Mouse (Mus musculus): ENCODE results near the gene Olfr765. TPM values are rescaled to one million over a fixed set of nuclear protein-coding genes. Genes with fewer than 3 reads are reported as not detected.
A peak's percentile ranks its signal among the peaks of the same experiment; 100 is the strongest.
"Not testable (repeated sequence)": the region's sequence is repeated elsewhere in the genome, so short reads cannot be mapped to it uniquely, and the experiment has no call there.

Olfr765 gene
- polyA plus RNA-seq (2014; fragmentation: Nextera tagmentation; extraction: Ambion mirVana) = not detected in 2 replicates

DNA sequence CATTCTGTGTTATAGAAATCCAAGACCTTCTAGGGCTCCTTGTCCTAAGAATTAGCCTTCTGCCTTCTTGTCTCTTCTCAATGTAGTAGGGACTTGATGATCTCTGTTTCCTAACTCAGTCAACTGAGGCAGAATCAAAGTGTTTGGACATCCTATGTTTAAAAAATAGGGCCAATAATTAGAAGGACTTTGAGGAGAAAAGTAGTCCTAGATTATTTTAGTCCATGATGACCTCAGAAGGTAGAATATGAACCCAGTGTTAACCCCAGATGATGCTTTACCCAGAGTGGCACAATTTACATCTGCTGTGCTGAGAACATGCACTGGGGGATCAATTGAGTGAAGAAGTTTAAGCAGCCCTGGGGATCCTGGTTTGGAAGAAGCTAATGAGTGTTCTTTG is at the start of gene Olfr765:
TSS of gene Olfr765 (minus strand) at position 101 of the 400 bp plus-strand sequence.
- not testable (repeated sequence) for H3K36me3 ChIP-seq (ENCODE audit: control insufficient read depth, insufficient read depth, low read length); H3K9me3 ChIP-seq (ENCODE audit: control insufficient read depth, low read length); H3K4me1 ChIP-seq (ENCODE audit: control insufficient read depth, insufficient read depth, low read length); ATAC-seq (ENCODE audit: insufficient read depth, low FRiP score, low TSS enrichment); DNase-seq (ENCODE audit: low spot score); H3K9ac ChIP-seq (ENCODE audit: low read length); H3K4me3 ChIP-seq (ENCODE audit: low read depth, low read length); H3K4me2 ChIP-seq (ENCODE audit: low read depth); H3K27me3 ChIP-seq (ENCODE audit: control insufficient read depth, insufficient read depth, low read length); H3K27ac ChIP-seq (ENCODE audit: low read depth, low read length)

DNA sequence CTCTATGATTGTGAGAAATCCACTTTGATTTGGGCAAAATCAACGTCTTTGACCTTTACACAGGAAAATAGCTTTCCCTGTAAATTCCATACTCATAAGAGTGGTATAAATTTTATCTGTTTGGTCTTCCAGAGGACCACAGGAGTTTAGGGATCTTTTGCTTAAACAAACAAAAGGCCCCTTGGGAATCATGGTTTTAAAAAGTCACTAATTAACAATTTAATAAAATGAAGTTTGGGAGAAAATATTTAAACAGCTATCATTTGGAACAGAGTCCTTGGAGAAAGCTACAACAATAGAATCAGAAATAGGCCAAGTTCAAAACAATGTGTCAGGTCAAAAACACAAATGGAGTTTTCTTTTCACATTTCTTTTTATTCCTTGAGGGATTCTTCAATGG is 49.5 kb upstream of the Olfr765 start, which contains the start of gene Olfr768:
TSS of gene Olfr768 (minus strand) at position 101 of the 400 bp plus-strand sequence.
- no peaks in the 10 kb centered on the region for H3K27me3 ChIP-seq (ENCODE audit: control insufficient read depth, insufficient read depth, low read length)

DNA sequence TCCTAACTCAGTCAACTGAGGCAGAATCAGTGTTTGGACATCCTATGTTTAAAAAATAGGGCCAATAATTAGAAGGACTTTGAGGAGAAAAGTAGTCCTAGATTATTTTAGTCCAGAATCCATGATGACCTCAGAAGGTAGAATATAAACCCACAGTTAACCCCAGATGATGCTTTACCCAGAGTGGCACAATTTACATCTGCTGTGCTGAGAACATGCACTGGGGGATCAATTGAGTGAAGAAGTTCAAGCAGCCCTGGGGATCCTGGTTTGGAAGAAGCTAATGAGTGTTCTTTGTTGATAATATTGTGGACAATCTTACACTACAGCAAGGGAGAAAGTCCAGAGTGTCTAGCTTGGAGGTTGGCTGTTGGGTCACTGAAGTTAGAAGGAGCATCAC is 33.0 kb upstream of the Olfr765 start, which contains the start of gene Olfr767:
TSS of gene Olfr767 (minus strand) at position 101 of the 400 bp plus-strand sequence.
- not testable (repeated sequence) for ATAC-seq (ENCODE audit: insufficient read depth, low FRiP score, low TSS enrichment); H3K27ac ChIP-seq (ENCODE audit: low read depth, low read length); H3K9me3 ChIP-seq (ENCODE audit: control insufficient read depth, low read length); H3K4me2 ChIP-seq (ENCODE audit: low read depth); H3K4me1 ChIP-seq (ENCODE audit: control insufficient read depth, insufficient read depth, low read length); H3K9ac ChIP-seq (ENCODE audit: low read length); H3K27me3 ChIP-seq (ENCODE audit: control insufficient read depth, insufficient read depth, low read length); H3K36me3 ChIP-seq (ENCODE audit: control insufficient read depth, insufficient read depth, low read length); DNase-seq (ENCODE audit: low spot score); H3K4me3 ChIP-seq (ENCODE audit: low read depth, low read length)

More for the DNA sequence above, 49.5 kb upstream of the Olfr765 start, which contains the start of gene Olfr768:
- Histone ChIP-seq H3K4me1 (ENCODE audit: control insufficient read depth, insufficient read depth, low read length) (no peaks in the 10 kb centered on the region), H3K9me3 (ENCODE audit: control insufficient read depth, low read length) (no peaks in the 10 kb centered on the region), H3K27ac (ENCODE audit: low read depth, low read length) (no peak within 1 kb of the TSS), H3K4me2 (ENCODE audit: low read depth) (no peak within 1 kb of the TSS), H3K9ac (ENCODE audit: low read length) (no peak within 1 kb of the TSS), H3K36me3 (ENCODE audit: control insufficient read depth, insufficient read depth, low read length) (no peaks in the 10 kb centered on the region), H3K4me3 (ENCODE audit: low read depth, low read length) (no peak within 1 kb of the TSS)
- ATAC-seq (ENCODE audit: insufficient read depth, low FRiP score, low TSS enrichment) (no peak), DNase-seq (ENCODE audit: low spot score) (no peak)
- 79% methylated on average over 1 of the region's 1 CpGs for WGBS

- no peak within 1 kb of the TSS for H3K4me3 ChIP-seq (ENCODE audit: low read depth, low read length)
- no peak within 1 kb of the TSS for H3K9ac ChIP-seq (ENCODE audit: low read length)
- no peaks in the 10 kb centered on the region for H3K9me3 ChIP-seq (ENCODE audit: control insufficient read depth, low read length)
- H3K4me1 ChIP-seq (ENCODE audit: control insufficient read depth, insufficient read depth, low read length) = no peaks in the 10 kb centered on the region
- ATAC-seq (ENCODE audit: insufficient read depth, low FRiP score, low TSS enrichment) (no peak), DNase-seq (ENCODE audit: low spot score) (no peak)
- no peaks in the 10 kb centered on the region for H3K36me3 ChIP-seq (ENCODE audit: control insufficient read depth, insufficient read depth, low read length)
- H3K27me3 ChIP-seq (ENCODE audit: control insufficient read depth, insufficient read depth, low read length) = no peaks in the 10 kb centered on the region
- WGBS = 92% methylated on average over 2 of the region's 2 CpGs
- H3K4me2 ChIP-seq (ENCODE audit: low read depth) = no peak within 1 kb of the TSS
- no peak within 1 kb of the TSS for H3K27ac ChIP-seq (ENCODE audit: low read depth, low read length)
Measured at GRCm38 (mm10) chr10:129068877-129069276, 19.1 kb upstream of the Olfr765 start, which contains the start of gene Olfr766-ps1. Gene Olfr766-ps1, minus strand, starts transcription at chr10:129068977.

- Histone ChIP-seq H3K4me1 (ENCODE audit: control insufficient read depth, insufficient read depth, low read length) (no peaks in the 10 kb centered on the region), H3K4me3 (ENCODE audit: low read depth, low read length) (no peak within 1 kb of the TSS), H3K9me3 (ENCODE audit: control insufficient read depth, low read length) (no peaks in the 10 kb centered on the region), H3K27me3 (ENCODE audit: control insufficient read depth, insufficient read depth, low read length) (no peaks in the 10 kb centered on the region), H3K36me3 (ENCODE audit: control insufficient read depth, insufficient read depth, low read length) (no peaks in the 10 kb centered on the region), H3K4me2 (ENCODE audit: low read depth) (no peak within 1 kb of the TSS), H3K9ac (ENCODE audit: low read length) (no peak within 1 kb of the TSS), H3K27ac (ENCODE audit: low read depth, low read length) (no peak within 1 kb of the TSS)
- ATAC-seq (ENCODE audit: insufficient read depth, low FRiP score, low TSS enrichment) (no peak), DNase-seq (ENCODE audit: low spot score) (no peak)
- WGBS = 84% methylated on average over 3 of the region's 3 CpGs
Measured at GRCm38 (mm10) chr10:129039796-129040195, 10.0 kb downstream of the Olfr765 start, which contains the start of gene Olfr764-ps1. Gene Olfr764-ps1, minus strand, starts transcription at chr10:129039896.

DNA sequence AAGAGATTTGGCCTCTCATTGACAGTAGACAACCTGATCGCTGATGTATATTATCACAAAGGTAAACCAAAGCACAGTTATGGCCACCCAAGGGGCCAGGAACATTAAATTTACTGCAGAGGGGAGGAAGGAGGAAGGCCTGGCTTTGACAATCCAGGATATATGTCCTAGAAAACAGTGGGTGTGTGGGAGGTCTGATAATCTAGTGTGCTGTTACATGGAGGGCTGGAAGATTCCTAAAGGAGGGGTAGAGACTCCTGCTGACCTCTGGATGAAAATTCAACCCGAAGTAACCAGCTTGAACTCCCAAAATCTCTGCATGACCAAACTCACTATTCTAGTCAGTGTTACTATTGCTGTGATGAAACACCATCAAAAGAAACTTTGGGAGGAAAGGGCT is 21.5 kb downstream of the Olfr765 start:
- H3K4me1 ChIP-seq (ENCODE audit: control insufficient read depth, insufficient read depth, low read length) = no peaks in the 10 kb centered on the region
- no peak overlapping the region for H3K4me2 ChIP-seq (ENCODE audit: low read depth)
- H3K9me3 ChIP-seq (ENCODE audit: control insufficient read depth, low read length) = no peaks in the 10 kb centered on the region
- H3K4me3 ChIP-seq (ENCODE audit: low read depth, low read length) = no peak overlapping the region
- ATAC-seq (ENCODE audit: insufficient read depth, low FRiP score, low TSS enrichment) (no peak), DNase-seq (ENCODE audit: low spot score) (no peak)
- H3K9ac ChIP-seq (ENCODE audit: low read length) = no peak overlapping the region
- 81% methylated on average over 2 of the region's 2 CpGs for WGBS
- no peaks in the 10 kb centered on the region for H3K36me3 ChIP-seq (ENCODE audit: control insufficient read depth, insufficient read depth, low read length)
- H3K27ac ChIP-seq (ENCODE audit: low read depth, low read length) = no peak overlapping the region
- H3K27me3 ChIP-seq (ENCODE audit: control insufficient read depth, insufficient read depth, low read length) = no peaks in the 10 kb centered on the region

GRCm38 (mm10) chr10:129026018-129026662 is 23.7 kb downstream of the Olfr765 start:
- Histone ChIP-seq H3K27ac (ENCODE audit: low read depth, low read length) (no peak overlapping the region), H3K9ac (ENCODE audit: low read length) (no peak overlapping the region), H3K4me1 (ENCODE audit: control insufficient read depth, insufficient read depth, low read length) (no peaks in the 10 kb centered on the region), H3K9me3 (ENCODE audit: control insufficient read depth, low read length) (no peaks in the 10 kb centered on the region), H3K36me3 (ENCODE audit: control insufficient read depth, insufficient read depth, low read length) (no peaks in the 10 kb centered on the region), H3K4me3 (ENCODE audit: low read depth, low read length) (no peak overlapping the region), H3K27me3 (ENCODE audit: control insufficient read depth, insufficient read depth, low read length) (no peaks in the 10 kb centered on the region), H3K4me2 (ENCODE audit: low read depth) (no peak overlapping the region)
- ATAC-seq (ENCODE audit: insufficient read depth, low FRiP score, low TSS enrichment) (peak; percentile 67), DNase-seq (ENCODE audit: low spot score) (peak; percentile 40)
- WGBS = 67% methylated on average over 3 of the region's 3 CpGs

- no peaks in the 10 kb centered on the region for H3K36me3 ChIP-seq (ENCODE audit: control insufficient read depth, insufficient read depth, low read length)
- no peaks in the 10 kb centered on the region for H3K9me3 ChIP-seq (ENCODE audit: control insufficient read depth, low read length)
- H3K27ac ChIP-seq (ENCODE audit: low read depth, low read length) = no peak overlapping the region
- no peak for ATAC-seq (ENCODE audit: insufficient read depth, low FRiP score, low TSS enrichment)
- no peak overlapping the region for H3K4me3 ChIP-seq (ENCODE audit: low read depth, low read length)
- no peaks in the 10 kb centered on the region for H3K27me3 ChIP-seq (ENCODE audit: control insufficient read depth, insufficient read depth, low read length)
- H3K4me2 ChIP-seq (ENCODE audit: low read depth) = no peak overlapping the region
- H3K9ac ChIP-seq (ENCODE audit: low read length) = no peak overlapping the region
- DNase-seq (ENCODE audit: low spot score) = no peak
- no peaks in the 10 kb centered on the region for H3K4me1 ChIP-seq (ENCODE audit: control insufficient read depth, insufficient read depth, low read length)
Measured at GRCm38 (mm10) chr10:129023319-129023718, 26.5 kb downstream of the Olfr765 start.

DNA sequence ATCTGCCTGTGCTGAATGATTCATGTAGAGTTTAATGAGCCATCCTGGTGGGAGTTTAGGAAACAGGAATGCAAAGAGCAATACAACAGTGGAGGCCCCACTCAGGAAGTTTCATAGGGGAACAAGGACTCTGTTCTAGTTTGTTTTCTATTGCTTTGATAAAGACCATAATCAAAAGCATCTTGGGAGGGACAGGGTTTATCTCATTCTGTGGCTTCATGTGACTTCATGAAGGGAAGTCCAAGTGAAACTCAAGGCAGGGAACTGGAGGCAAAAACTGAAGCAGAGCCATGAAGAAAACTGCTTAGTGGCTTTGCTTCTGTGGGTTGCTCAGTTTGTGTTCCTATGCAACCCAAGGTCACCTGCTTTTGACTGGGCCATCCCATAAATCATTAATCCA is 35.3 kb downstream of the Olfr765 start:
- no peak for ATAC-seq (ENCODE audit: insufficient read depth, low FRiP score, low TSS enrichment)
- no peaks in the 10 kb centered on the region for H3K36me3 ChIP-seq (ENCODE audit: control insufficient read depth, insufficient read depth, low read length)
- H3K27ac ChIP-seq (ENCODE audit: low read depth, low read length) = no peak overlapping the region
- H3K4me3 ChIP-seq (ENCODE audit: low read depth, low read length) = no peak overlapping the region
- H3K9ac ChIP-seq (ENCODE audit: low read length) = no peak overlapping the region
- H3K9me3 ChIP-seq (ENCODE audit: control insufficient read depth, low read length) = no peaks in the 10 kb centered on the region
- DNase-seq (ENCODE audit: low spot score) = no peak
- no peaks in the 10 kb centered on the region for H3K4me1 ChIP-seq (ENCODE audit: control insufficient read depth, insufficient read depth, low read length)
- H3K27me3 ChIP-seq (ENCODE audit: control insufficient read depth, insufficient read depth, low read length) = no peaks in the 10 kb centered on the region
- no peak overlapping the region for H3K4me2 ChIP-seq (ENCODE audit: low read depth)
